Mouse (Mus musculus): ENCODE measurements around the gene Kat8.

DNA sequence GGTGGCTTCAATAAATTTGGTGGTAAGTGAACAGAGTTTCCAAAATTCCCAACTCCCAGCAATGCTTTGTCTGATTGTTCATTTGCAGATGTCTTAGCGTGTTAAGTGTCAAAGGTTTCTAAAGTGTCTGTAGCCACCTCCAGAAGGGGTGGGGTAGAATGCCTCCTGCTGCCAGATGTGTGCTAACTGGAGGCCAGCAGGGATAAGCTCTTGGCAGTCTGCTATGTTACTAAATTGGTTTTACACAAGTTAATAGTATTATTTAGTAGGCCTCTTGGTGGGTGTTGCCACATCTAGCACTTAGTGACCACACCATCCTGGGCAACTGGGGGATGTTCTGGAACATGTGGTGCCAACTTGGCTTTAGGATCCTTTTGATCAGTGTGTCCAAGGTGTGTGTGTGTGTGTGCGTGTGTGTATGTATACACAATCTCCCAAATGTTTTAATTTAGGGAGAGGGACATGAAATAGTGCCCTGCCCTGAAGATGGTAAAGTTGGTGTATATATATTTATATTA, 62.2 kb downstream of the Kat8 start:
- TF ChIP-seq EP300 (IDR thresholded peaks at IDR 0.05; ENCODE audit: low read depth): no peak
- TF ChIP-seq CTCF (IDR thresholded peaks at IDR 0.05; ENCODE audit: low read depth): no peak

Measured in heart, postnatal 0 days (tissue).